Mouse (Mus musculus) spleen, adult 2 months (tissue): Measurements from ENCODE around the gene Try4. TPM values are rescaled to one million over a fixed set of nuclear protein-coding genes. Genes with fewer than 3 reads are reported as not detected.
"Not testable (repeated sequence)": the region's sequence is repeated elsewhere in the genome, so short reads cannot be mapped to it uniquely, and the experiment has no call there.

ENCODE experiments used
- DNase-seq, 2 experiments: peaks; one replicate each; pipeline versions ENCODE4 v3.0.0 to v3.0.0-alpha.2; 2012 to 2021; ENCODE audit warnings: low spot score in 2 of 2, low read depth in 1 of 2
- H3K27ac ChIP-seq: fragments of 200-500 bp; 2 replicates; pipeline ENCODE4 v1.5.1; 2012; ENCODE audit warnings: low read length, inconsistent platforms; ENCODE audit not compliant: insufficient read depth
- H3K27me3 ChIP-seq: fragments of 200-500 bp; 2 replicates; pipeline ENCODE4 v1.6.1; 2012; ENCODE audit warnings: mild to moderate bottlenecking, moderate library complexity, low read length, inconsistent platforms; ENCODE audit not compliant: control insufficient read depth, insufficient read depth
- H3K36me3 ChIP-seq: fragments of 200-500 bp; 2 replicates; pipeline ENCODE4 v1.6.1; 2012; ENCODE audit warnings: mild to moderate bottlenecking, low read length, inconsistent platforms; ENCODE audit not compliant: control insufficient read depth, insufficient read depth
- H3K4me1 ChIP-seq: fragments of 200-500 bp; 2 replicates; pipeline ENCODE4 v1.6.1; 2011; ENCODE audit warnings: inconsistent platforms; ENCODE audit not compliant: control insufficient read depth, insufficient read depth, insufficient read length
- H3K4me3 ChIP-seq: fragments of 200-500 bp; 2 replicates; pipeline ENCODE4 v1.5.1; 2011; ENCODE audit warnings: mild to moderate bottlenecking, inconsistent platforms; ENCODE audit not compliant: insufficient read depth, insufficient read length; ENCODE audit errors: extremely low read depth
- CTCF ChIP-seq: fragments of 200-500 bp; IDR thresholded peaks from 2 replicates; pipeline ENCODE4 v1.5.1; 2011; ENCODE audit warnings: mild to moderate bottlenecking, inconsistent platforms; ENCODE audit not compliant: insufficient read depth, insufficient read length, insufficient replicate concordance; ENCODE audit errors: extremely low read depth
- POLR2A ChIP-seq: fragments of 200-500 bp; IDR thresholded peaks from 2 replicates; pipeline ENCODE4 v1.6.1; 2011; ENCODE audit warnings: low read depth, low read length, inconsistent platforms
- WGBS: fragments of 180-500 bp; shearing (Covaris S2); methylation state at CpG from one replicate; pipeline ENCODE4 v1.1.7; 2018; 5-methylcytosine and 5-hydroxymethylcytosine counted together
- polyA plus RNA-seq: library from polyadenylated mRNA; depleted of rRNA; stranded (reverse); fragments of >200 nt; gene quantifications from 2 replicates; pipeline ENCODE4 v1.2.3, GENCODE M21; 2012; rRNA removed

Try4 gene
- polyA plus RNA-seq = 7,384 and 7,585 TPM in 2 replicates

- Histone ChIP-seq H3K27me3 (no peaks in the 10 kb centered on the region), H3K36me3 (no peaks in the 10 kb centered on the region), H3K27ac (no peak within 1 kb of the TSS), H3K4me3 (no peak within 1 kb of the TSS), H3K4me1 (no peaks in the 10 kb centered on the region)
- DNase-seq = no peak
- TF ChIP-seq POLR2A (no peak), CTCF (no peak)
- WGBS = 76% methylated on average over 1 of the region's 1 CpGs
These were observed at the start of gene Try4 for GRCm38 (mm10) chr6:41301969-41302368. Try4 (plus strand) TSS chr6:41302269.

DNA sequence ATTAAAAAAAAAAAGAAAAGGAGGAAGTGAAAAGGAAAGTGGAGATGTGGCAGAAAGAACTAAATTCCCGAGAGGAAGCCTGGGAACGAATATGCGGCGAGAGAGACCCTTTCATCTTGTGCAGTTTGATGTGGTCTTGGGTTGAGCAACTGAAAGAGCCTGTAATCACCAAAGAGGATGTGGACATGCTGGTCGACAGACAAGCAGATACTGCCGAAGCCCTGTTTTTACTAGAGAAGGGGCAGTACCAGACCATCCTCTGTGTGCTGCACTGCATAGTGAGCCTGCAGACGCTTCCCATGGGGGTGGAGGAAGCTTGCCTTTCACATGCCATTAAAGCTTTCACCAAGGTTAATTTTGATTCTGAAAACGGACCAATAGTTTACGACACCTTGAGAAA, 48.8 kb upstream of the Try4 start:
- H3K27me3 ChIP-seq, H3K4me1 ChIP-seq, H3K27ac ChIP-seq, H3K36me3 ChIP-seq, H3K4me3 ChIP-seq, DNase-seq: not testable (repeated sequence)
- 30% methylated on average over 9 of the region's 9 CpGs for WGBS

DNA sequence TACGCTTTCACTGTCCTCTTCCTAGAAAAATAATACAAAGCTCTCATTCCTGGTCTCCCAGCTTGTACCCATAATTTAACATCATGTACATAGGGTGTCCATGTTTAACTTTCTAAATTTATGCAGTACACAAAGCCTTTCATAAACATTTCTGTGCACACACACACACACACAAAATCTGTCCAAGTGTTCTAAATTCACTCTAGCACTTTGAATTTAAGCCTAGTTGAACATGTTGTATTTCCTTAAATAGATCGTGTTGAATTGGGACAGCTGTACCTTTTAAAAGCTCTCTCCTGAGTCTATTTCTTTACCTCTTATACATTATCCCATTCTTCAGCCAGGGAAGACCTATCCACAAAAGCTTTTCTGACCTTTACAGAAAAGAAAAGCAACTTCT, 45.6 kb upstream of the Try4 start:
- no peak overlapping the region for H3K4me3 ChIP-seq
- H3K36me3 ChIP-seq = no peaks in the 10 kb centered on the region
- DNase-seq = no peak
- no peaks in the 10 kb centered on the region for H3K27me3 ChIP-seq
- no peaks in the 10 kb centered on the region for H3K4me1 ChIP-seq
- no peak overlapping the region for H3K27ac ChIP-seq
- TF ChIP-seq POLR2A (no peak), CTCF (no peak)
- WGBS = 90% methylated on average over 2 of the region's 2 CpGs

- Histone ChIP-seq H3K27ac (no peak overlapping the region), H3K4me3 (no peak overlapping the region), H3K27me3 (no peaks in the 10 kb centered on the region), H3K4me1 (no peaks in the 10 kb centered on the region), H3K36me3 (no peaks in the 10 kb centered on the region)
- 84% methylated on average over 3 of the region's 3 CpGs for WGBS
- no peak for TF ChIP-seq CTCF
- no peak for TF ChIP-seq POLR2A
- DNase-seq = no peak
These were observed 44.6 kb upstream of the Try4 start for GRCm38 (mm10) chr6:41257432-41257831.

GRCm38 (mm10) chr6:41262796-41263195, 39.3 kb upstream of the Try4 start:
- H3K27ac ChIP-seq = no peak overlapping the region
- H3K4me3 ChIP-seq = no peak overlapping the region
- no peaks in the 10 kb centered on the region for H3K4me1 ChIP-seq
- no peak for TF ChIP-seq POLR2A
- TF ChIP-seq CTCF = no peak
- no peak for DNase-seq
- no peaks in the 10 kb centered on the region for H3K36me3 ChIP-seq
- 14% methylated on average over 3 of the region's 3 CpGs for WGBS
- no peaks in the 10 kb centered on the region for H3K27me3 ChIP-seq

DNA sequence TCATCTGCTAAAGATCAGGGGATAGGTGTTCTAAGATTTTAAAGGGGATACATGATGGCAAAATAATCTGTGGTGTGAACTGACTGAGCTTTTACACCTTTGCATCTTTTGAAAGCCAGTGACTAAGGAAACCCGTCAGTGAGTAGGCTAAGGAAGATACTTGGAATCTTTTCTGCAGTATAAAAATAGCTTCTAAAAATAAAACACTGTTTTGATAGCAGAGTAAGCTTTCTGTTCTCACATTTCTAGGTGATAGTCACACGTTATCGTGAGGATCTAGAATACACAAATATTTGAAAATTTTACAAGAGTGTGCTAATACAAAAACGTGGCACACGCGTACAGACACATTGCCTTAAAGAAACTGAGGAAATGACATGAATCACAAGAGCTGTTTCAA, 35.9 kb upstream of the Try4 start:
- DNase-seq = no peak
- H3K4me1 ChIP-seq = no peaks in the 10 kb centered on the region
- no peaks in the 10 kb centered on the region for H3K27me3 ChIP-seq
- TF ChIP-seq POLR2A (no peak), CTCF (no peak)
- H3K36me3 ChIP-seq = no peaks in the 10 kb centered on the region
- no peak overlapping the region for H3K4me3 ChIP-seq
- H3K27ac ChIP-seq = no peak overlapping the region
- 83% methylated on average over 6 of the region's 6 CpGs for WGBS

GRCm38 (mm10) chr6:41298255-41298654, 3.8 kb upstream of the Try4 start:
- 53% methylated on average over 1 of the region's 1 CpGs for WGBS
- no peaks in the 10 kb centered on the region for H3K36me3 ChIP-seq

DNA sequence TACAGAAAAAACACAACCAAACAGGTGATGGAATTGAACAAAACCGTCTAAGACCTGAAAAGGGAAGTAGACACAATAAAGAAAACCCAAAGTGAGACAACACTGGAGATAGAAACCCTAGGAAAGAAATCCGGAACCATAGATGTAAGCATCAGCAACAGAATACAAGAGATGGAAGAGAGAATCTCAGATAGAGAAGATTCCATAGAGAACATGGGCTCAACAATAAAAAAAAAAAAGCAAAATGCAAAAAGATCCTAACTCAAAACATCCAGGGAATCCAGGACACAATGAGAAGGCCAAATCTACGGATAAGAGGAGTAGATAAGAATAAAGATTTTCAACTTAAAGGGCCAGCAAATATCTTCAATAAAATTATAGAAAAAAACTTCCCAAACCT, 14.7 kb downstream of the Try4 start, which contains the start of gene Try5:
Gene Try5, minus strand, starts transcription at position 101 of the 400 bp plus-strand sequence.
- DNase-seq, H3K4me3 ChIP-seq, H3K27me3 ChIP-seq, H3K36me3 ChIP-seq, H3K4me1 ChIP-seq, H3K27ac ChIP-seq: not testable (repeated sequence)
- WGBS = 67% methylated on average over 3 of the region's 3 CpGs

More at GRCm38 (mm10) chr6:41298255-41298654, 3.8 kb upstream of the Try4 start:
- no peak overlapping the region for H3K27ac ChIP-seq
- H3K4me1 ChIP-seq = no peaks in the 10 kb centered on the region
- no peak for TF ChIP-seq POLR2A
- no peak for TF ChIP-seq CTCF
- H3K4me3 ChIP-seq = no peak overlapping the region
- no peaks in the 10 kb centered on the region for H3K27me3 ChIP-seq
- no peak for DNase-seq
